Mouse (Mus musculus) frontal cortex, adult (tissue): ENCODE results near the gene Rcn3.
"Not testable (repeated sequence)": the region's sequence is repeated elsewhere in the genome, so short reads cannot be mapped to it uniquely, and the experiment has no call there.

ENCODE experiments used
- ATAC-seq: cut with Nextera tagmentation; 2 replicates; pipeline ENCODE4 v1.9.2; 2017; ENCODE audit warnings: mild to moderate bottlenecking, moderate library complexity, mixed read lengths; ENCODE audit not compliant: low TSS enrichment

The Rcn3 gene

DNA sequence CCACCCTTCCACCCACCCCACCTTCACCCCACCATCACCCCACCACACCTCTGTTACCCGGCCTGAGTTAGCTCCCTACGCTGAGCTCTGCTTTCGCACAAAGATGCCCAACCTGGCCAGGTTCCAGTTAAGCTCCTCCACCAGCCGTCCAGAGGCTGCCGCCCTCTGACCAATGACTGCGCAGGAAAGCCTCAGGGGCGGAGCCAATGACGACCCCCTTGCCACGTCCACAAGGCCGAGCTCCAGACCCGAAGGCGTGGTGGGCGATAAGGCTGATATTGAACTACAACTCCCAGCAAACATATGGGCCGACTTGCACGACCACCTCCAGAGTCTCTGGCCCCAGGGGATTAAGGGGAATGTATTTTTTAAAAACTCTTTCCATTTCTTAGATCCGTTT lies at the start of gene Rcn3:
Rcn3 (minus strand) TSS at position 174 of the 400 bp plus-strand sequence.
- ATAC-seq: no peak

- no peak for ATAC-seq
Observed at GRCm38 (mm10) chr7:45141319-45141718, 49.3 kb upstream of the Rcn3 start.

DNA sequence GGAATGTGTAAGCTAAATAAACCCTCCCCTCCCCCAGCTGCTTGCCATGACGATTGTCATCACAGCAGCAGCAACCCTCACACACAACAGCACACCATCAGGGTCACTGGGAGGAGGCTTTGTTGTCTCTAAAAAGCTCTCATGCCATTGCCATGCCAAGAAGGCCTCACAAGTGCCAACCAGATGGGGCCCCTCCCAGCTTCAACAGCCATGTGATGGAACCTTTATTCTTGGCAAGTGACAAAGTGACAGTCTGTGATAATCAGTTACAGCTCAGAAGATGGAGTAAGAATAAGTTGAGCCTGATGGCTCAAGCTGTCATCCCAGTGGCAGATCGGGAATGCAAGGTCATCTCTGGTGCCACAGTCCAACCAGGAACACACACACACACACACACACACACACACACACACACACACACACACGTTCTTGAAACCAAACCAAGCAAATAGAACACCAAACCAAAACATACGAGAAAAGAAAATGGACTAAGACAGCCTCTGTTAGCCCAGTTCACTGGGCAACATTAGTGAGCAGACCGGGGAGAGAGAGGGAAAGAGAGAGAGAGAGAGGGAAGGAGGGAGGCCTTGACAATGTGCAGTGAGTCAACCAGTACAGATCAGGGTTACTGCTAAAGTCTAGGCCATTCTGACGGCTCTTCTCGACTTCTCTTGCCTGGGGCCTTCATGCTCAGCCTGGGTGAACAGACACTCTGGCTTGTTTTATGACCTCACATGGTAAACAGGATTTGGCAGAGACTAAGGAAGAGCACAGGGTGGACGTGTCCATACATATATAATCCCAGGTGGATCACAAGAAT lies 48.1 kb upstream of the Rcn3 start:
- no peak for ATAC-seq

DNA sequence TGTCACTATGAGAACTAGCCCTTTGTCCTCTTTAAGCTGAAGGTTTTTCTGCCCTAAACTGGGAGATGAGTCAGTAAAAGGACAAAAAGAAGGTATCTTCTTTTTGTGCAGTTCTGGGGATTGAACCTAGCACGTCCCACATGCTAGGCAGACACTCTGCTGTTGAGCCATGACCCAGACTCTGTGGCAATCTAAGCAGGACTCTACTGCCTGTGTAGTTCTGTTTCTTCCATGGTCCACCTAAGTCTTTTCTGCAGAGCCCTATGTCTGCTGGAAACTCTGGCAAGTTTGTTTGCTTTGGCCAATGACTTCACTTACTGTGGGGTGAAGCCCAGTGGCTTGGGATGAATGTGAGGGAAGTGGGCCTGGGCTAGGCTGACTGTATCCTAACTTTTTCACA lies 46.4 kb upstream of the Rcn3 start:
- no peak for ATAC-seq

DNA sequence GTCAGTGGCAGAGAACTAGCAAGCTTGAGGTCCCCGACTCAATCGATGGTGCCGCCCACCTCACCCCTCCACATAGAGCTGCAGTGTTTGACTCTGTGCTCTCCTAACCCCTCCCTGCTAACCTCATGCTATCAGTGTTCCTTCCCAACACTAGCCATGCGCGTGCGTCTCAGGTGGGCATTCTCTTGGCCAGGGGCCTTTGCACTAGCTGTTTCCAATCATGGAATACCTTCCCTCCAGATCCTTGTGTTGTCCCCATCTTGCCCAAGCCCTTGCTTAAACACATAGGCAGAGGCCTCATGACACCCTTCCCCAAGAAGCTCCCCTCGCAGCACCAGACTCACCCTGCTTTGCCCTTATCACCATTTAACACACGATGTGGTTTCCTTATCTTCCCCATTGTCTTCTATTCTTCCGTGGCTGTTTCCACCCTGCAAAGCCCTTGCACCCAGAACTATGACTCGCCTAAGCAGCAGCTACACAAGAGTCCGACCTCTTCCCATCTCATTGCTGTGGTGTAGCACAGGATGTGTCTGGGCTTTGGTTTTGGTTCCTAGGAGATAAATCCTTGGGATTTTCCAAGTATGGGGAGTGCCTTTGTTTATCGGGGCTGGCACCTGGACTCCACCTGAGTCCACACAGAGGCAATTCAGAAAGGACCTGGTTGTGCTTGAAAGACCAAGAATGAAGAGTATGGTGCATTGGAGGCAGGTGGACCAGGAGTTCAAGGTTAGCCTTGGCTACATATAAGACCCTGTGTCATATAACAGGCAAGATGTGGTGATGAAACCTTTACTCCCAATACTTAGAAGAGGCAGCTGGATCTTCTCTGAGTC lies 45.4 kb upstream of the Rcn3 start:
- no peak for ATAC-seq

GRCm38 (mm10) chr7:45135993-45136567 lies 44.1 kb upstream of the Rcn3 start, which contains the start of the genes Gm45713 and Flt3l:
TSS of gene Gm45713 (minus strand) at chr7:45136231.
TSS of gene Flt3l (minus strand) at chr7:45136432.
- ATAC-seq: peak; percentile 79

DNA sequence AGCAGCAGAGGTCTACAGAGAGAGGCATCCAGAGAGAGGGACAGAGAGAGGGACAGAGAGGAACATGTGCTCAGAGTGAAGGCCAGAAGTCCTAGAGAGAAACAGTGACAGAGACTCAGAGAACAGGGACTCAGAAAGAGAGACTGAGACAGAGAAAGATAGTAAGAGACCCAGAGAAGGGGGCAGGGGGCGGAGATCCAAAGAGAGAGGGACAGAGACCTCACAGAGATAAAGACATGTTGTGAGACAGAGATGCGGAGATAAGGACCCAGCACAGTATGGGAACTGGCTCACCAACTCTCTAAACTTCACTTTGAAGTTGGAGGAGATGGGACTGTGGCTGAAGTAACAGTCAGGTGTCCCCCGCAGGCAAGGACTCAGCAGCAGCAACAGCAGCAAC lies 43.3 kb upstream of the Rcn3 start:
- no peak for ATAC-seq

- ATAC-seq: no peak
Observed at GRCm38 (mm10) chr7:45134544-45135026, 42.6 kb upstream of the Rcn3 start.

- no peak for ATAC-seq
Observed at GRCm38 (mm10) chr7:45133446-45134159, 41.6 kb upstream of the Rcn3 start.

DNA sequence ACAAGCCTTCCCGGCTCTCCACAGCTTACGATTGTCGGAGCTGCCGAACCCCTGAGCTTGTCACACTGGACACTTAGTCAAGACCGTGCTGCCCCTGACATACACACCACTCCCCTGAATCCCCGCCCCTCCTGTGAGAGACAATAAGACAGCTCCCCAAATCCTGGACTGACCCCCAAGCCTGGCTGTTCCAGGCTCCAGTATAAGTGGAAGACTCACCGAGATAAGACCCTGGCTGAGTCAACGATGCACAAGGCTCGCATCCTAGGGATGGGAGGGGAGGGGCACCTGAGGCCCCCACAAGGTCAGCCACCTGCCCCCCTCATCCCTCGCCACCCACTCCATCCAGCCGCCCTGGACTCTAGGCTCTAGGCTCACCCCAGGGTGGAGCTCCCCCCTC lies 39.8 kb upstream of the Rcn3 start:
- no peak for ATAC-seq

GRCm38 (mm10) chr7:45129776-45130512 lies 37.9 kb upstream of the Rcn3 start:
- ATAC-seq: no peak

- ATAC-seq: no peak
Observed at GRCm38 (mm10) chr7:45129318-45129717, 37.3 kb upstream of the Rcn3 start.

DNA sequence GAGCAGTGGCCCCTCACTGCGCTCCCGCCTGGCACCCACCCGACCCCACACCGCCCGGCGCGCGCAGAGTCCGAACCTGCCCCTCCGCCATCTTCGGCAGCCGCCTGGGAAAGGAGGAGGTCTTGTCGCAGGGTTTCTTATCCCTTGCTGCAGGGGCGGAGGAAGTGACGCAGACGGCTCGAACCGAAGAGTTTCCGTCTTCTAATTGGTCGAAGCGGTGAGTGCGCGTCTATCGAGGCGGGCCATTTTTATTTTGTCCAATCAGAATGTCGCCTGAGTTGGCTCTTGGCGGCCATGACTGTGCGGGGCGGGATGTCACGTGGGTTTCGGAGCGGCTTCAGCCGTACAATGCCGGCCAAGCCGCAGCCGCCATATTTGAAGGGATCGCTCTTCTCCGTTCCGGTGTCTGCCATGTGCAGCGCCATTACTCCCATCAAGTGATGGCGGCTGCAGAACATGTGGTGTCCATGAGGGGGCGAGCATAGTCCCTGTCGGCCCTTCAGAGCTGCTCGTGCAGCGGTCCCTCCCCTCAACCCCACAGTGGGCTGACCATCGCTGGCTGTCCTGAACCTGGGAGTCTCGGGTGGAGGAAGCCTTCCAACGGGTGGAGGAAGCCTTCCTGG lies 36.7 kb upstream of the Rcn3 start, which contains the start of gene Rpl13a:
Rpl13a (minus strand) TSS at position 138 of the 623 bp plus-strand sequence.
- ATAC-seq: peak; percentile 81

GRCm38 (mm10) chr7:45127700-45128224 lies 35.7 kb upstream of the Rcn3 start:
- no peak for ATAC-seq

GRCm38 (mm10) chr7:45126844-45127699 lies 35.1 kb upstream of the Rcn3 start:
- ATAC-seq: no peak

DNA sequence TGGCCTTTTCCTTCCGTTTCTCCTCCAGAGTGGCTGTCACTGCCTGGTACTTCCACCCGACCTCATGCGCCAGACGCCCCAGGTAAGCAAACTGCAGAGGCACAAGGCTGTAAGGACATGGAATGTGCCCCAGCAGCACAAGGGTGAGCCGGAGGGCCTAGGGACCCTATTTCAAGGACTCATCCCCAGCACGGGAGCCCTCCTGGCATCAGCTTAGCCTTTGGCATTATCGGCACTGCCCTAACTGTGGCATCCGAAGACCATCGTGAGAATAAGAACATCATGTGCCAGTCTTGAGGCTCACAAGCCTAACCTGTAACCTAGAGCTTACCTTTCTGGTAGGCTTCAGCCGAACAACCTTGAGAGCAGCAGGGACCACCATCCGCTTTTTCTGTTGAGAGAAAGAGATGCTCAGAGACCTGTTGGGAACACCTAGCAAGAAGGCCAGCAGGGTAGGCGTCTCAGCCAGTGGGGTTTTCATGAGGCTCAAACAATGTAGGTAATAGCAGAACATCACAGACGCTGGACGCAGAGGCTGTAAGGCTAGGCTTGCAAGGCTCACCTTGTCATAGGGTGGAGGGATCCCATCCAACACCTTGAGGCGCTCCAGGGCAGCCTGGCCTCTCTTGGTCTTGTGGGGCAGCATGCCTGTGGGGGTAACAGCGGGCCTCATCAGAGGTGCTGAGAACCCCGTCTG lies 34.3 kb upstream of the Rcn3 start:
- ATAC-seq: no peak

DNA sequence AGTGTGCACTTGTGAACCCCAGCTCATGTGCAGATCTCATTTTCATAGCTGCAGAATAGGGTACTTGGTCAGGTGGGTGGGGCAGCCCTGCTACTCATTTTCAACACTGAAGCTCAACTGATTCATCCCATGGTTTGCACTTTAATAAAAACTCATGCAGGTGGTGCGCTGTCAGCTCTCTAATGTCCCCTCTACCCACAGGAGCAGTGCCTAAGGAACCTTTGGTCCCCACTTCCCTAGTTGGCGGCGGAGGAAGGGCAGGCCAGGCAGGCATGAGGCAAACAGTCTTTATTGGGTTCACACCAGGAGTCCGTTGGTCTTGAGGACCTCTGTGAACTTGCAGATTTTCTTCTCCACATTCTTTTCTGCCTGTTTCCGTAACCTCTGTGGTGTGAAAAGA lies 33.6 kb upstream of the Rcn3 start:
- not testable (repeated sequence) for ATAC-seq

GRCm38 (mm10) chr7:45125144-45125600 lies 33.2 kb upstream of the Rcn3 start:
- ATAC-seq: no peak
